Mouse (Mus musculus) lung, embryonic 14.5 days (tissue): ENCODE measurements around the gene Dlk1. TPM values are rescaled to one million over a fixed set of nuclear protein-coding genes. Genes with fewer than 3 reads are reported as not detected.
"Not testable (repeated sequence)": the region's sequence is repeated elsewhere in the genome, so short reads cannot be mapped to it uniquely, and the experiment has no call there.

Source experiments
- ATAC-seq: fragments of 200-750 bp; cut with Nextera tagmentation; 2 replicates; pipeline ENCODE4 v1.8.0; 2017; ENCODE audit warnings: mild to moderate bottlenecking, moderate TSS enrichment, moderate library complexity; ENCODE audit not compliant: insufficient read depth
- DNase-seq: peaks from one replicate; pipeline ENCODE4 v3.0.0-alpha.2; 2015
- H3K27ac ChIP-seq: fragments of 300-500 bp; sonication (generic); 2 replicates; pipeline ENCODE4 v1.5.1; 2014; ENCODE audit warnings: low read depth, mild to moderate bottlenecking, moderate library complexity
- H3K27me3 ChIP-seq: fragments of 300-500 bp; sonication (generic); 2 replicates; pipeline ENCODE4 v1.6.1; 2014; ENCODE audit warnings: low read length, control low read depth; ENCODE audit not compliant: insufficient read depth
- H3K36me3 ChIP-seq: fragments of 300-500 bp; sonication (generic); 2 replicates; pipeline ENCODE4 v1.6.1; 2014; ENCODE audit warnings: control low read depth; ENCODE audit not compliant: insufficient read depth
- H3K4me1 ChIP-seq: fragments of 300-500 bp; sonication (generic); 2 replicates; pipeline ENCODE4 v1.6.1; 2014; ENCODE audit warnings: antibody characterized with exemption, control low read depth; ENCODE audit not compliant: insufficient read depth
- H3K4me2 ChIP-seq: fragments of 300-500 bp; sonication (generic); 2 replicates; pipeline ENCODE4 v1.6.1; 2014; ENCODE audit warnings: mild to moderate bottlenecking
- H3K4me3 ChIP-seq: fragments of 300-500 bp; sonication (generic); 2 replicates; pipeline ENCODE4 v1.5.1; 2014; ENCODE audit warnings: low read depth, low read length
- H3K9ac ChIP-seq: fragments of 300-500 bp; sonication (generic); 2 replicates; pipeline ENCODE4 v1.6.1; 2014
- H3K9me3 ChIP-seq: fragments of 300-500 bp; sonication (generic); 2 replicates; pipeline ENCODE4 v1.6.1; 2016; ENCODE audit warnings: low read depth, low read length, control low read depth
- CTCF ChIP-seq: IDR thresholded peaks from 2 replicates; pipeline ENCODE4 v1.5.1; 2016; ENCODE audit warnings: antibody characterized with exemption, low read depth
- WGBS: fragments of 180-500 bp; shearing (Covaris S2); extraction: QIAGEN DNeasy Blood & Tissue Kit; methylation state at CpG from one replicate; pipeline ENCODE4 v1.1.7; 2014; 5-methylcytosine and 5-hydroxymethylcytosine counted together
- polyA plus RNA-seq: library from polyadenylated mRNA; unstranded; fragments of >200 nt; fragmentation: Nextera tagmentation; extraction: Ambion mirVana; gene quantifications from 2 replicates; pipeline ENCODE4 v1.2.1, GENCODE M21; 2014

The Dlk1 gene
- polyA plus RNA-seq, 1 experiment from 2014 or later = 481 TPM

DNA sequence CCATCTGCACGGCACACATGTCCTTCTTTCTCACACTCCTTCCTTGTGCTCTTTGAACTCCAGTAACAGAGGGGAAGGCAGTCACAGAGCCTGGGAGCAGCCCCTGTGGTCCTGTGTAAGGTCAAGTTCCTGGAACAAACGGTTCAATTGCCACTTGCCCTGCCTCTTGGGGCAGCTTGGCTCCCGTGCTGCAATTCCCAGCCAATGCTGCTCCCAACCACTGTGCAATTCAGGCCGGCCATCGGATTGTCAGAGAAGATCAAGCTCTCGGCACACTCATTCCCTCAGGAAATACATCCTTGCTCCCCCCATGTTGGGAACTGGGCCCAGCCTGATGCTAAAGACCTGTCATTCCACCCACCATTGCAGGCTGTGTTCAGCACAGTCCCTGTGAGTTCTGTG, 21.0 kb downstream of the Dlk1 start:
- Histone ChIP-seq H3K36me3 (no peaks in the 10 kb centered on the region), H3K27ac (peak overlapping the region; percentile 84; the same call in 1 of the 2 replicates), H3K4me2 (no peak overlapping the region; the same call in 1 of the 2 replicates), H3K27me3 (no peaks in the 10 kb centered on the region), H3K4me3 (no peak overlapping the region), H3K9ac (no peak overlapping the region), H3K9me3 (no peaks in the 10 kb centered on the region), H3K4me1 (peaks cover 26% of the 10 kb centered on the region)
- WGBS = 3% methylated on average over 6 of the region's 6 CpGs
- ATAC-seq (peak; percentile 93), DNase-seq (peak; percentile 97)
- TF ChIP-seq CTCF = no peak

DNA sequence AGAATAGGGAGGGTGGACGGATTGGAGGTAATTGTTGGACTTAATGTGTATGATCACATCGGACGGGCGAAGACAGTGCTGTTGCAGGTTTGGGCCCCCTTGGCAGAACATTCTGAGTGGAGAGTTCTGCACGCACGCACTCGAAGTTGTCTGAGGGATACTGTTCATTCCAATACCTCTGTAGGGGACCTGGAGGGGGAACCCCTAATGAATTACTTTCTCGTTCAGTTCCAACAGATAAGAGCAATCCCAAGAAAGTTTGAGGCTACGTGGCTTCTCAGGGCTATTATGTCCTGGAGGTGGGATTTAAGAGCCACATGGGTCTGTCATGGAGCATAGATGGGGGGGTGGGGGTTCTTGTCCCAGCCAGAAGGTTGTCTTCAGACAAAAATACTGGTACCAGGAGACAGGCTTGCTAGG, 21.6 kb downstream of the Dlk1 start:
- no peak for TF ChIP-seq CTCF
- peak; percentile 70 for DNase-seq

DNA sequence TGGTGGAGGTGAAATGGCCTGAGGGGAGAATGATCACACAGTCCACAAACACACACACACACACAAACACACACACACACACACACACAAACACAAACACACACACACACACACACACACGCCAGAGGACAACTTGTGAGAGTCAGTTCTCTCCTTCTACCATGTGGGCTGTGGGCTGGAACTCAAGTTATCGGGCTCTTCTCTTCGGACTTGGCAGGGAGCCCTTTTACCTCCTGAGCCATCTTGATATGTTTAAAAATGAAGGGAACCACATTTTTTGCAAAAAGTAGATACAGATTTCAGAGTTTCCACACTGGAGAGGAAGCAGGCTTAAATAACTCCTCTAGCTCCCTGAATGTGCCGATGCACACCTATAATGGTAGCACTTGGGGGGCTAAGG, 22.9 kb downstream of the Dlk1 start:
- H3K4me3 ChIP-seq = no peak overlapping the region
- WGBS = 54% methylated on average over 4 of the region's 4 CpGs
- no peak overlapping the region for H3K4me2 ChIP-seq
- no peaks in the 10 kb centered on the region for H3K27me3 ChIP-seq
- no peaks in the 10 kb centered on the region for H3K36me3 ChIP-seq
- H3K9me3 ChIP-seq = no peaks in the 10 kb centered on the region
- no peak for TF ChIP-seq CTCF
- no peak overlapping the region for H3K27ac ChIP-seq
- DNase-seq (peak; percentile 48), ATAC-seq (no peak)
- no peak overlapping the region for H3K9ac ChIP-seq
- peaks cover 26% of the 10 kb centered on the region for H3K4me1 ChIP-seq

More for the DNA sequence above, 21.6 kb downstream of the Dlk1 start:
- WGBS = 35% methylated on average over 9 of the region's 9 CpGs
- Histone ChIP-seq H3K4me2 (no peak overlapping the region; the same call in 1 of the 2 replicates), H3K9ac (no peak overlapping the region), H3K9me3 (no peaks in the 10 kb centered on the region), H3K4me1 (peaks cover 26% of the 10 kb centered on the region), H3K27ac (peak overlapping the region; percentile 84), H3K27me3 (no peaks in the 10 kb centered on the region), H3K36me3 (no peaks in the 10 kb centered on the region), H3K4me3 (no peak overlapping the region)
- peak; percentile 75; the same call in 1 of the 2 replicates for ATAC-seq

DNA sequence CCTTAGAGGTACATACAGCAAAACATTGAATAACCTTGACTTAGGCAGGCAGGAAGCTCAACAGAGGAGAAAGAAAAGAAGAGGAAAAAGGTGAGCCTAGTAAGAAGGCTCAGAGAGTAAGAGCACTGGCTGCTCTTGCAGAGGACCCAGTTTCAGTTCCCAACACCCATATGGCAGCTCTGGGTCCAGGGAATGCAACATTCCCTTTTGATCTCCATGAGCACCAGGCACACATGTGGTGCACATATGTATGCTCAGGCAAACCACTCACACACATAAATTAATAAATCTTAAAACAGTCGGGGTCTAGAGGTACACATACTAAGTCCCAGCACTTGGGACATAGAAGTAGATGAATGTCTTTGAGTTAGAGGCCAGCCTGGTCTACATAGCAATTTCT, 33.9 kb downstream of the Dlk1 start:
- not testable (repeated sequence) for H3K4me1 ChIP-seq

DNA sequence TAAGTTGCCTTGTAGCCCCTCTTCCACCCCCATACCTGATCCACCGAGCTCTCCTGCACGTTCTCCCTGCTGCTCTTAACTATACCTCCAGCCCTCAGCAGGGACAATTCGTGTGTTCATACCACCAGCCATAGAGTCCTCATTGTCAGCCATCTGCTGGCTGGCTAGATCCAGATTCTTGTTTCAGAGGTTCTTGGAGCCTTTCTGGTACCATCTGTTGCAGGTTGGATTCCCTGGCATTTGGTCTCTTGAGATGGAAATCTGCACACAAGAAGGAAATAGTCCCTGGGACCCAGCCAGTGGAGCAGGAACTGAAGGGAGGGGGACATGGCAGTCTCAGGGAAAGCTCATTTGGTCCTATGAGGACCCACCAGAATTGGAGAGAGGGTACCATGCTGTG, 39.1 kb downstream of the Dlk1 start:
- ATAC-seq = no peak
- Histone ChIP-seq H3K4me3 (no peak overlapping the region), H3K4me2 (no peak overlapping the region), H3K9ac (no peak overlapping the region), H3K36me3 (no peaks in the 10 kb centered on the region), H3K27me3 (no peaks in the 10 kb centered on the region), H3K4me1 (no peaks in the 10 kb centered on the region), H3K27ac (no peak overlapping the region), H3K9me3 (no peaks in the 10 kb centered on the region)
- no peak for DNase-seq
- TF ChIP-seq CTCF = no peak
- WGBS = 73% methylated on average over 3 of the region's 3 CpGs

More for the DNA sequence above, 33.9 kb downstream of the Dlk1 start:
- not testable (repeated sequence) for H3K36me3 ChIP-seq, H3K4me2 ChIP-seq, ATAC-seq, H3K9ac ChIP-seq, DNase-seq, H3K9me3 ChIP-seq, H3K27me3 ChIP-seq, H3K27ac ChIP-seq, H3K4me3 ChIP-seq
- 49% methylated on average over 1 of the region's 1 CpGs for WGBS

DNA sequence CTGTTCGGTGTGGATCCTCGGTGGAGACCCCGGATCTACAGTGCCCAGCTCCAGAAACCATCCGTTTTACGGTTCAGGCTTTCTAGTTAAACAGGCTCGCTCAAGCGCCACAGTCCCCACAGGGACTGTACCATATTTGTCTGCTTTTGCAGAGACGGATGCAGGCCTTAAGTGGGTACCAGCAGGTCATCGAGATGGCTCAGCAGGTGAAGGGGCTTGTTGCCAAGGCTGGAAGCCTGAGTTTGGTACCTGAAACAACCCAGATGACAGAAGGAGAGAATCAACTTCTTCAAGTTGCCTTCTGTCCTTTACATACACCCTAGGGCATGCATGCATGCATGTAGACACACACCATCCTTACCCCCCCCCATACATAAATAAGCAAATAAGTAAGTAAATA, 40.8 kb downstream of the Dlk1 start:
- ATAC-seq = no peak
- no peak for DNase-seq
- Histone ChIP-seq H3K4me1 (no peaks in the 10 kb centered on the region), H3K36me3 (no peaks in the 10 kb centered on the region), H3K27me3 (no peaks in the 10 kb centered on the region), H3K9ac (no peak overlapping the region), H3K9me3 (no peaks in the 10 kb centered on the region), H3K27ac (no peak overlapping the region), H3K4me3 (no peak overlapping the region), H3K4me2 (no peak overlapping the region)
- TF ChIP-seq CTCF = no peak
- 93% methylated on average over 9 of the region's 9 CpGs for WGBS

DNA sequence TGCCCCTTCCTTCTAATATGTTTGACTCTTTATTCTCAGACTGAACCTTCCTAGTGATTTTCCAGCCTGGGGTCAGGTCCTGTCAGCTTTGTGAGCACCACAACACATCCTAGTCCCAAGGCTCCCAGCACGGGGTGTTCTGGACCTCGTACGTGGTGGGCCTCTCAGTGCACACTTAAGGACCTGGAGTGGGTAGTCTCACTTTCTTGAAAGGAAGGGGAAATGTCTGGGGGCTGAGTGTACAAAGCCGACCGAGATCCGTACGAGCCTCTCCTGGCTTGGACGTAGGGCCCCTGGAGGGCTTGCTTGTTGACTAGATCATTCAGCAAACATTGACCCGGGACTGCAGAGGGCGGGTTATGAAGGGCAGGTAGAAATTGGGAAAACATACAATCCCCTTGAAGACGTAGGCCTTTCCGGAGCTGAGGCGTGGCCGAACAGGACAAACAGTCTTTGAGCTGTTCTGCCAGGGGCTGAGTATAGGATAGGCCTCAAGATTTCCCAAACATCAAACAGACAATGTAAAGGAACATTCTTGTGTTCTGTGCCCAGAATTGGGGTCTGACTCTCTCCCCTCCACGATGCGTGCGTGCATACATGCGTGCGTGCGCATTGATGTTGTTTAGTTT, 42.5 kb downstream of the Dlk1 start:
- no peak overlapping the region for H3K9ac ChIP-seq
- no peak overlapping the region; the same call in 1 of the 2 replicates for H3K4me2 ChIP-seq
- H3K27me3 ChIP-seq = no peaks in the 10 kb centered on the region
- H3K4me3 ChIP-seq = no peak overlapping the region
- 60% methylated on average over 20 of the region's 20 CpGs for WGBS
- peak overlapping the region; percentile 66 for H3K27ac ChIP-seq
- ATAC-seq (peak; percentile 81), DNase-seq (peak; percentile 50)
- no peaks in the 10 kb centered on the region for H3K36me3 ChIP-seq
- TF ChIP-seq CTCF = no peak
- H3K9me3 ChIP-seq = no peaks in the 10 kb centered on the region
- H3K4me1 ChIP-seq = no peaks in the 10 kb centered on the region
